Mouse (Mus musculus) spleen, postnatal 36 days (tissue): ENCODE results near the gene Gys1.
"Not testable (repeated sequence)": the region's sequence is repeated elsewhere in the genome, so short reads cannot be mapped to it uniquely, and the experiment has no call there.

Source experiments
- DNase-seq, 2 experiments: peaks; one replicate each; pipeline ENCODE4 v3.0.0; 2022; ENCODE audit warnings: low spot score in 2 of 2, mixed read lengths in 1 of 2

Gys1 gene

DNA sequence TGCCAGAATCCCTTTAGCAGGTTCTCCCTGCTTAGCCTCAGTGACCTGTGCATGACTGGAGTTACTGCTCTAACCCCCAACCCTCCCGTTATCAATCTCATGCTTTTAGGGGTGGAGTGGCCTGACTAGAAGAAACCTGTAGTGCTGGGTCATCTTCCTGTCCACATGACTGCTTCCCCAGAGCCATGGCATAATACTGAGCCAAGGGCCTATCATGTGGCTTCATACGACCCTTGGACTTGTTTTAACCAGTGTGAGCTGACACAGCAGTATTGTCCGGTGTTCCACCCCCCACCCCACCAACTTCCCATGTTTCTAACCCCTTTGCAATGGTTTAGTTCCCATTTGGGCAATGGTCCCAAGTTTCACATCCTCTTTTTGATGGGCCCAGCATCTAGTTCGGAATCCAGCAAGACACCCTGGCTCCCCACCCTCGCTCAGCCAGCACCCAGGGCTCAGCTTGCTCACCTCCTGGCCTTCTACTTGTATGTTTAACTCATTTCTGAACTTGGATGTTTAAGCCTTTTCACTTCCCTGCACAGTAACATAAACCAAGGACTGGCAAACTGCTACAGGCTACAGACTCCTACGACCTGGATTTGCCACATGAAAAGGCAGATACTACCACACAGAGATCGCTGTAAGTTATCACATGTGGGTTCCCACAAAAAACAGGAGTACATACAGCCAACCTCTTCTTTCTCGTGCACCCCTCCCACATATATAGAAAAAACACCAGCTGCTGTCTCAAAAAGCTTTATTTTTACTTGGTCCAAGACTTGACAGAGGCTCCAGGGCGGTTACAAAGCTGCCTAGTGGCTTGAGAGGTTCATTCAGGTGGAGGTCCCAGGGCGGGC lies 22.8 kb downstream of the Gys1 start:
- DNase-seq, result peak; percentile 62 to 69

DNA sequence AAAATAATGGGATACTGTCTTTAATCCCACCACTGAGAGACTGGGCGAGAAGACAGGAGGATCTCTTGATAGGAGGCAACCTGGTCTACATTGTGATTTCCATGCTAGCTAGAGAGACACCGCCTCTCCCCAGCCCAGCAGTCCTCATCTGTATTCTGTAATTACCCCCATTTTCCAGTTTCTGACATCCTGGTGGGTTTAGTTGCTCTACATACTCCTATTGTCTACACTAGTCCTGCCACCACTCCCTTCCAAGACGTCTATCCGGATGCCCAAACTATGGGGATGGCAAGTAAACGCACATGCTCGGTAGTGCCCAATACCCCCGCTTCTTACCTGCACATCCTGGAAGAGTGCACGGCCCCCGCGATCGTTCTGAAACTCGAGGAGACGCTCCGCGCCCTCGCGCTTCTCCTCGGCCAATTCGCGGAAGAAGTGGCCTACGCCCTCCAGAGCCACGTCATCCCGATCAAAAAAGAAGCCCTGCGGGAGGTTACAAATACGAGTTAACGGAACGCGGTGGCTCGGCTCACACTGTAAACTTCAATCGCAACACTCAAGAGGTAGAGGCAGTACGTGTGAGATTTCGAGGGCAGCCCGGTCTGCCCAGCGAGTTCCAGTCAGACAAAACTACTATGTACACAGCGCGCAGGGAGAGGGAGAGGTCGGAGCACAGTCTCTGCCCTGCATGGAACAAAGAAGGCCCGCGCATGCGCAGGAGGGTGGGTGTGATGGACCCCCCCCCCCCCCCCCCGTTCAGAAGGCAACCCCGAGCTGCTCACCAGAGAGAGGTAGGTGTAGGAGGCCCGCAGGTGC lies 24.3 kb downstream of the Gys1 start:
- peak; percentile 72 to 79 for DNase-seq

DNA sequence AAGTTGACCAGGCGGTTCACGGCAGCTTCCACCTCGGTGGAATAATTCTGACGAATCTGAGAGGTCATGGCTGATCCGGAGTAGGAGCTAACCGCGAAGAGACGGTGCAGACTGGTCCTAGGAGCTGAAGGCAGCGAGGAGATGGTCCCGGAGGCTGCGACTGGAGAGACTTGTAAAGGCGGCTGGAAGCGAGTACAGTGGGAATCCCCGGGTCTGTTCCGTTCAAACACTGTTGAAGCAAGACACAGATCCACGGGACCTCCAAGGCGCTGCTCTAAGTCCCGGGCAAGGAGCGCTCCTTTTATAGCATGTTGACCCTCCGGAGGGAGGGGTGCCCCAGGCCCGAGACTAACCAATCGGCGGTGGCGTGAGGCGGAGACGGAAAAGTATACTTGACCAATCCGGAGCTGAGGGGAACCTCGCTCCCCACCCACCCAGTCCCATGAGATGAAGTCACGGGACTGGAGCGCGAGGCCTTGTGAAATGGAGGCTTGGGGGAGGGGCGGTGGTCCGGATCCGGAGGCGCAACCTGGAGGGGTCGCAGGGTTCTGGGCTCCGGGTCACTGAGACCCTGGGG lies 25.0 kb downstream of the Gys1 start, which contains the start of gene Ftl1:
Gene Ftl1 (minus strand): TSS at position 321 of the 577 bp plus-strand sequence.
- peak; percentile 98 to 99 for DNase-seq

DNA sequence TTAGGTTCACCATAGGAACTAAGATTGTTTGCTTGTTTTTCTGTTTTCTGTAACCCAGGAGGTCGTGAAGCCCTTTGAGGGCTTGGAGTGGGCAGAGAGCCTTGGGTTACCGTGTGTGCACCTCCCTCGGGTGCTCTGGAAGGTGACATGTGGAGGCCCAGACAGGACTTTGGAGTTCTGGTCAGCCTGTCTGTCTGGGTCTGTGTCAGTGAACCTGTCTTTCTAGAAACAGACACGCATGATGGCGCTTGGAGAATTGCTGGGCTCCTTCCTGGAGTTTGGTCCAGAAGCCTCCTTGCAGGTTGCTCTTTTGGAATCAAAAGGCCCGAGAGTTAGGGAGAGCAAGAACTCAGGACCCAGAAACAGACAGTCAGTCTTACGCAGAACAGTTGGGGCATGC lies 25.7 kb downstream of the Gys1 start:
- no peak for DNase-seq

DNA sequence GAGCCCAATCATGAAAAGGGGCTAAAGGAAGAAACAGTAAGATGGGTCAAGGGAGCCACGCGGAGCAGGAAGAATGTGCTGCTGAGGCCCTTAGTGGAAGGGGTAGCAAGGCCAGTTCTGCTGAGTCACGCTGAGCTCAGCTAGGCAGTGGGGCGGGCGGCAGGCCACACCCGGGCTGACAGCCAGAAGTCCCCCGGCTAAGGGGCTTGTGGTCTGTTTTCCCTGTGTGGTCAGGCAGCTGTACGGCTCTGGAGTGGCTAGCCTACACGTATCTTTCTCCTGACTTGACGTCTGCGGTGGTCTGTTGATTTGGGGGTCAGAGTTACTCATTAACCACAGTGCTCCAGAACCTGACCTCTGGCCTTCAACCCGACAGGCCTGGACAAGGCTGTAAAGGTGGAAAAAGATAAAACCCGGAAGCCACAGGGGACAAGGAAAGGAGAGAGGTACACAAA lies 26.2 kb downstream of the Gys1 start:
- DNase-seq, result peak; percentile 65 to 74

DNA sequence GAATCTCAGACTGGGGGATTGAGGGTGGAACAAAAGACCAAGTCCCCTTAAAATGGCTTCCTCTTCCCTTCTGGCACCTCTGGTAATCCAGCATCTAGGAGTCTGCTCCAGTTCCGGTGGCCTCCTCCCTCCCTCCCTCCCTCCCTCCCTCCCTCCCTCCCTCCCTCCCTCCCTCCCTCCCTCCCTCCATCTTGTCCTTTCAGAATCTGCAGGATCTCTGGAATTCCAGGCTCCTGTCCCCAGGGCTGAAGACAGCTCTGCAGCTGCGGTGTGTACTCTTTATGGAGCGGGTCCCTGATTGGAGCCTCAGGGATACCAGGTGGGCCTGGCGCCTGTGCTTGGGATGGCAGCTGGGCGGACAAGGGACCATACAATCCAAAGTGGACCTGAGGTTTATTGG lies 26.7 kb downstream of the Gys1 start:
- DNase-seq, result no peak

DNA sequence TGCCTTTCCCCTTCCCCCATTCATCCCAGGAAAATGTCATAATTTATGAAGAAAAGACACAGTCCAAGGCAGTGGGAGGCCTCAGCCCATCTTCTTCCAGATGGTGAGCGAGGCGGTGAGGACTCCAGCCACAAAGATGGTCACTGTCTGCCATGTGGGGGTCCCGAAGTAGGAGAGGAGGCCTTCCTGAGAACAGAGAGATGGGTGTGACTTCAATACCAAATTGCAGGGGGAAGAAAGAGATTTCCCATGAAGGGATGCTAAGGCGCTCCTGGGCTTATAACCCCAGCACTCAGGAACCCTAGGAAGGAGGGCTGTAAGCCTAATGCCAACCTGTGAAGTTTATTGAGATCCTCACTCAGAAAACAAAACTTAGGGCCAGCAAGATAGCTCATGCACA lies 27.1 kb downstream of the Gys1 start:
- no peak for DNase-seq

DNA sequence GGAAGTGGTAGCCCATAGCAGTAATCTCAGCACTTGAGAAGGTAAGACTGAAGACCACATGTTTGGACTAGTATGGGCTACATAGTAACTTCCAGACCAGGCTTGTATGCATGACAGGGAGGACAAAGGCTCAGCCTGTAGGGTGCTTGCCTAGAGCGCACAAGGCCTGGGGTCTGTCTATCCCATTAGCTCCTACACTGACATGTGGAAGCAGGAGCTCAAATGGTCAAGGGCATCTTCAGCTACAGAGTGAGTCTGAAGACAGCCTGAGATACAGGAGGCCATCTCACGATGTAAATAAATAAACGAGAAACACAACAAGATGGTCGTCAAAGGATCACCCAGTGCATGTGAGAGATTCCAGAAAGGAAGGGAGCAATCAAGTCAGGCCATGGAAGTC lies 27.7 kb downstream of the Gys1 start:
- DNase-seq, result no peak

DNA sequence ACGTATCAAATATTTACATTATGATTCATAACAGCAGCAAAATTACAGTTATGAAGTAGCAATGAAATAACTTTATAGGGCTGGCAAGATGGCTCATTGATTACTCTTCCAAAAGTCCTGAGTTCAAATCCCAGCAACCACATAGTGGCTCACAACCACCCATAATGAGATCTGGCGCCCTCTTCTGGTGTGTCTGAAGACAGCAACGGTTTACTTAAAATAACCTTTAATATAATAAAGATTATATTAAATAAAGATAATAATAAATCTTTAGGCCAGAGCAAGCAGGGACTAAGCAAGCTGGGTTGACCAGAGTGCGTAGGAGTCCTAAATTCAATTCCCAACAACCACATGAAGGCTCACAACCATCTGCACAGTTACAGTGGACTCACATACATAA lies 28.2 kb downstream of the Gys1 start:
- not testable (repeated sequence) for DNase-seq

DNA sequence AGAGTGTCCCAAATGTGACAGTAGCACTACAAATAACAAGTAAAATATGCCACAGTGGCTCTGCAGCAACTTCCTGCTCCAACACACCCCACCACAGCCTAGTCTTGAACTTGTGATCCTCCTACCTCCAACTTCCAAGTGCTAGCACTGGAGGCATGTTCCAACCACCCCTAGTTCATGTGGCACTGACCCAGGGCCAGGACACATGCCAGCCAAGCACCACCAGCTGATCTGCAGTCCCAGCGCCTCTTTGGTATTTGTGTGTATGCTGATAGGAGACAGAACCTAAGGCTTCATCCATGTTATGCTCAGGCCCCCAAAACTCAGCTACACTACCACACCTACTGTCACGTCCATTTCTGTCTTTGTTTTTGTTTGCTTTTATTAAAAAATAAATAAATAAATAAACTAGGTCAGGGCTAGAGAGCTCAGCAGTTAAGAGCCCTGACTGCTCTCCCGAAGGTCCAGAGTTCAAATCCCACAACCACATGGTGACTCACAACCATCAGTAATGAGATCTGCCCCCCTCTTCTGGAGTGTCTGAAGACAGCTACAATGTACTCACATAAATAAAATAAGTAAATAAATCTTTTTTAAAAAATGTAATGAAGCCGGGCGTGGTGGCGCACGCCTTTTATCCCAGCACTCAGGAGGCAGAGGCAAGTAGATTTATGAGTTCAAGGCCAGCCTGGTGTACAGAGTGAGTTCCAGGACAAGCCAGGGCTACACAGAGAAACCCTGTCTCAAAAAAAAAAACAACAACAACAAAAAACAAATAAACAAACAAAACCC lies 29.5 kb downstream of the Gys1 start:
- no peak for DNase-seq

DNA sequence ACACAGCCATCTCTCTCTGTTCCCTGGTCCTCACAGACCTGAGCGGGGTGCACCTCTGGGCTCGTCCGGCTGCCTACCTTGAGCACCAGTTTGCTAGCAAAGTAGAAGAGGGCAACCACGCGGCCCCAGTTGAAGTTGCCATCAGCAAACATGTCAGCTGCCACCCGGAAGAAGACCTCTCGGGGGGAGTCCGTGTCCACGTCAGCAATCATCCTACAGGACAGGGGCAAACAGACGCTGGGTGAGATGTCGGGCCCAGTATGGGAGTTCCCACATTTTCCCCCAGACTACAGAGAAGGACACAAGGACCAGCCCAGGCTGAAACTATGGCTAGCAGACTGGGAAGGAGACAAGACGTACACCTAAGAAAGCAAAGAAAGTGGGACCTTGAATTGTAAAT lies 30.5 kb downstream of the Gys1 start:
- DNase-seq, result no peak

DNA sequence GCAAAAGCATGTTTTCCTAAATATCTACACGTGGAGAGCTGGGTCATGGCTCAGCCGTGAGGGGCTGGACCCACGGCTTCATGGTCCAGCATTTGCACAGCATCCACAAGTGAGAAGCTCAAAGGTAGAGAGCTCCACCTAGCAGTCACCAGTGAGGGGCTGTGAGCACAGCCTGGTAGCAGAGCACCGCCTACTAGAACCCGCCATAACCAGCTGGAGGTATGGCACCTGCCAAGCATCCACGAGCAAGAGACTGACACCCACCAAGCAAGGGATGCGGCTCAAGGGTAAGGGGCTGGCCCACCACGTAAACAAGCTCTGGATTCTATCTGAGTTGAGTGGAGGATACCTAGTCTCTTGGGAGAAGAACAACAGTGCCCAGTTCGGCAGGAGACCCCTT lies 30.9 kb downstream of the Gys1 start:
- no peak for DNase-seq

DNA sequence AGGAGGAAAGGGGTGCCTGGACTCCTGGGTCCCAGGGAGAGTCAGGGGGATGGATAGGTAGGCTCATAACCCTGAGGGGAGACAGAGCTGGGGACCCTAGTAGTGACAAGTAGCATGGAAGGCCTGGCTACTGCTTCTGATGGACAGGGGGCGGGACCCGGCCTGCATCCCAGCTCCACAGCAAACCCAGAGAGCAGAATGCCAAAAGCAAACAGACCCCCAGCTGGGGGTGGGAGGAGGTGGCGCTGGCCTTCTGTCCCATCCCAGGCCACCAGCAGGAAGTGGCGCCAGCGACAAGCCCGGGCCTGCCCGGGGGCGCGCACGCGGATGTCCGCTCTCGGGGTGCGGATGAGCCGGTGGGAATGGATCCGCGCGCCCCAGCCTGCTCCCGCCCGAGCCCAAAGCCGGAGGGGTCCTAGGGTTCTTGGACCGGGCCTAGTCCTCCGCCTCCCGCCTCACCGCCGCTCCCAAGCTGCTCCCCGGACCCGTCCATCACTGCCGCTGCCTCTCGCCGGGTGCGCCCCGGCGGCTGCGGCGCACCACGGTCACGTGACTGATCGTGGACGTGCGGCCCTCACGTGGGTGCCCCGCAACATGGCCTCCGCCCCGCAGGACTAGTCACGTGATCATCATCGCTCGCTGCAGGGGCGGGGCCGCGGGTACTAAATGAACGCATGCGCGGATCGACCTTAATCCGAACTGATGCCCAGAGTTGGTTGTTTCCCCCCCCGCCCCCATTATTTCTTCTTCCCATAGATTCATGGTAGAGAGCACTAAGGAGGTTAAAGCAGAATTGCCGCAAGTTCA lies 31.8 kb downstream of the Gys1 start, which contains the start of gene Bax:
Gene Bax (minus strand): TSS at position 616 of the 807 bp plus-strand sequence.
- peak; percentile 92 to 96 for DNase-seq

DNA sequence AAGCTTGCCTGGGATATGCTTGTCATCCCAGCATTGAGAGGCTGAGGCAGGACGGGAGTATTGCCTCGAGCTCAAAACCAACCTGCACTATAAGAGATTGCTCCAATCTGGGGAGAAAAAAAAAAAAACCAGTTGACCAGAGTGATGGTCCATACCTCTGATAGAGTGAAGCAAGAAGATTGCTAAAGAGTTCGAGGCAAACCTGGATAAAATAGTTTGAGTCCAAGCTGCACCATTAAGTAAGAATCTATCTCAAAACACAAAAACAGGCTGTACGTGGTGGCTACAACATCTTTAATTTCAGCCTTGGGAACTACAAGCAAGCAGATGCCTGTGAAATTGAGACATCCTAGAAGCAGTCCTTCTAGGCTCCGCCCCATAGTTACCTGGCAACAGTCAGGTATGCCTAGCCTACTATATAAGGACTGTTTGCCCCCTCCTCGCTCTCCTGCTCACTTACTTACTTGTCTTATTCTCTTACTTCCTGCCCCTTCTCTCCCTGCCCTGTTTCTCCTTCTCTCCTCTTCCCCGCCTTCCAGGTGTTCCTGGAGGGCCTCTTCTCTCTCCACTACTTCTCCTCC lies 32.5 kb downstream of the Gys1 start:
- DNase-seq, result no peak

DNA sequence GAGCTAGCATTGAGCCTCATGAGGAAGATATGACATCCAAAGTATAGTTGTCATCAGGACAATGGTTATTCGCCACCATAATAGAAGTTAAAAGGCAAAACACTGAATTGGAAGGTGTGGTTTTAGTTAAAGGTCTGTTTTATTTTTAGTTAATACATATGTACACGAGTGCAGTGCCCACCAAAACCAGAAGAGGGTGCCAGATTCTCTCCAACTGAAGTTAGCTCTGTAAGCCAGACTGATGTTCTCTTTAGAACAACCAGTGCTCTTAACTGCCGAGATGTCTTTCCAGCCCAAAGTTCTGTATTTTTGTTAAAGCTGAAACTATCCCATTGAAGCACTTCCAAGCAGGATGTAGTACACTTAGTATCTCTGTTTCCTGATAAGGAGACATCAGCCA lies 36.2 kb downstream of the Gys1 start:
- DNase-seq, result peak; percentile 58 to 72

DNA sequence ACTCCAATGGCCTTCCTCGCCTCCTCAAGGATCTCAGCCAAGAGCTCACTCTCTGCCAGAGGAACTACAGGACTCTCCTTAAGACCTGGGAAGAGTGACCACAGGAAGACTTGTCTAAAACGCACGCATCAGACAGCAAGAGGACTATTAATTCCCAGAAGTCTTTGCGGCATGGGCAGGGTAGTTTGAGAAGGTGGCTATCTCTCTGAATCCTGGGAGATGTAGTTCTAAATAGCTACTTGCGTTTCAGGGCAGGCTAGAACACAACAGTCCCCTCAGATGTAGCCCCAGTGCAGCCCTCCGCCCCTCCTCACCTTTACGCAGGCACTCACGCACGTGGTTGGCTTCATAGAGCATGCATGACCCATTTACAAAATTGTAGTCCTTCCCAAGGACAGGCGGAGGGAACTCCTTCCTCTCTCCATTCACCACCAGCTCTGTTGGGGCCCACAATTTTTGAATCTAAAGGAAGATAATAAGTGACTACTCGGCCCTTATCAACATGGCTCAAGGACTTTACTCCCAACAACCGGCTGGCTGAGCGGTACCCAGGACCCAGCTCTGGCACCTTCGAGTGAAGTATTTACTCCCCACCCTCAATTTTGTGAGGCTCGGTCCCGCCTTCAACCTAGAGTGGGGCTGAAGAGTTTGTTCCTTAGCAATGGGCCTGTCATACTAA lies 40.8 kb downstream of the Gys1 start:
- no peak for DNase-seq

DNA sequence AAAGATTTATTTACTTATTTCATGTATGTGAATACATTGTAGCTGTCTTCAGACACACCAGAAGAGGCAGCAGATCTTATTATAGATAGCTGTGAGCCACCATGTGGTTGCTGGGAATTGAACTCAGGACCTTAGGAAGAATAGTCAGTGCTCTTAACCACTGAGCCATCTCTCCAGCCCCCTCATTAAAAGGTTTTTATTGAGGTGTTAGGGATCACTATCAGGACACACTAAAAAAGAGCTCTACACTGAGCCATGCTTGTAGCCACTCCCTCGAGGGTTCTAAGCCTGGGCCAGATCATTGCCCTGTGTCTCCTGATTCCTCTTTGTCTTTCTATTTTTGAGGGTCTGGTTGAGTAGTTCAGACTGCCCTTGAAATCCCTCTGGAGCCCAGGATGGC lies 41.8 kb downstream of the Gys1 start:
- no peak for DNase-seq

DNA sequence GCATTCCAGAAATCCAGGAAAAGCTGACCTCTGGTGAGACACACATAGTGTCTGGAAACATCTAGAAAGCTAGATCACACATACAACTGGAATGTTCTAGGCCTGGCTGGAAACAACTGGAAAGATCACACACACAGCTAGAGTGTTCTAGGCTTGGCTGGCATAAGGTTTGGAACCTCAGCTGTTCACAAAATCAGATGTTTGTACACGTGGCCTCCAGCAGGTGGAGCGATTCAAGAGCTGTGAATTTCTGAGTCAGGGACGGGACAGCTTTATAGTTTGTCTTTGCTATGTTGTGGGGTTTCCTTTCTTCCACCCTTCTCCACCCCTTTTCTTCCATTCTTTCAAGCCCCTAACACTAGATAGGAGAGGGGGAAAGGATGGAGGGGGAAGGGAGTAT lies 42.4 kb downstream of the Gys1 start:
- peak; percentile 47 to 54 for DNase-seq

DNA sequence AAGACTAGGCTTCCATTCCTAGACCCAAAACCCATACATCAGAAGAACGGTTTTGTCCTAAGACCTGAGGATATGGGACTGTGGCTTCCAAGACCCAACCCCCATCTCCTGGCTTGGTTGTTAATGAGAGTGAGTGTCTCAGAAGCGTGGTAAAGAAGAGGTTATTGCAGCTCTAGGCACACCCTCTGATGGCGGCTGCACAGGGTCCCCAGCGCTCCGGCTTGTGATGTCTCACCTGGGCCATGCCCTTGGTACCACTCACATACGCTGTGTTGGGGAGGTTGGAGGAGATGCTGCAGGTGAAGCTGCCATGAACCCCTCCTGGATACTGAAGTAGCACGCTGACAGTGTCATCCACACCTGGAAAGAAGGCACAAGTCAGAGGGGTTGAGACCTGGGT lies 44.1 kb downstream of the Gys1 start:
- DNase-seq, result no peak

DNA sequence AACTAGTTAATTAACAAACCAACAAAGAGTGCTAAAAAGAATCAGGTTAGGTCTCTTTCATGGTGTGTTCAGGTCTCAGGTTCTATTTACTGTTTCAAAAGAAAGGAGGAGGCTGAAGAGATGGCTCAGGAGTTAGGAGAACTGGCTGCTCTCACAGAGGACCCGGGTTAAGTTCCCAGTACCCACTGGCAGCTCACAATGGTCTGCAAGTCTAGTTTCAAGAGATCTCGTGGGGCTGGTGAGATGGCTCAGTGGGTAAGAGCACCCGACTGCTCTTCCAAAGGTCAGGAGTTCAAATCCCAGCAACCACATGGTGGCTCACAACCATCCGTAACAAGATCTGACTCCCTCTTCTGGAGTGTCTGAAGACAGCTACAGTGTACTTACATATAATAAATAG lies 45.7 kb downstream of the Gys1 start:
- DNase-seq, result not testable (repeated sequence)
